Mouse (Mus musculus): ENCODE measurements around the gene Il17rb. TPM values are rescaled to one million over a fixed set of nuclear protein-coding genes. Genes with fewer than 3 reads are reported as not detected.

Gene Il17rb
- polyA plus RNA-seq, 1 experiment from 2014 or later = 1.2 TPM

Small RNA genes within 50 kb of the gene (microRNA-seq; reads per million reads assigned to microRNA genes)
- gene Mir6947 = 0.74 reads per million

Other genes with a start within 250 kb of the Il17rb start
- gene Selenok, start 40.6 kb downstream of the Il17rb start, polyA plus RNA-seq (2015; fragmentation: Nextera tagmentation; extraction: Ambion mirVana) = 487 and 510 TPM in 2 replicates
- gene Actr8, start 30.6 kb downstream of the Il17rb start, polyA plus RNA-seq (2015; fragmentation: Nextera tagmentation; extraction: Ambion mirVana) = 84.5 and 91.1 TPM in 2 replicates
- 0.19 and 0.42 TPM in 2 replicates for gene Chdh, start 127 bp upstream of the Il17rb start, polyA plus RNA-seq (2015; fragmentation: Nextera tagmentation; extraction: Ambion mirVana)